Mouse (Mus musculus): ENCODE measurements at regions not wholly inside any gene's neighbourhood (a gene's known extent, or its start where the extent isn't known, plus 50 kb on each side); places are given as distances from the start of the nearest gene placed in this dataset.

DNA sequence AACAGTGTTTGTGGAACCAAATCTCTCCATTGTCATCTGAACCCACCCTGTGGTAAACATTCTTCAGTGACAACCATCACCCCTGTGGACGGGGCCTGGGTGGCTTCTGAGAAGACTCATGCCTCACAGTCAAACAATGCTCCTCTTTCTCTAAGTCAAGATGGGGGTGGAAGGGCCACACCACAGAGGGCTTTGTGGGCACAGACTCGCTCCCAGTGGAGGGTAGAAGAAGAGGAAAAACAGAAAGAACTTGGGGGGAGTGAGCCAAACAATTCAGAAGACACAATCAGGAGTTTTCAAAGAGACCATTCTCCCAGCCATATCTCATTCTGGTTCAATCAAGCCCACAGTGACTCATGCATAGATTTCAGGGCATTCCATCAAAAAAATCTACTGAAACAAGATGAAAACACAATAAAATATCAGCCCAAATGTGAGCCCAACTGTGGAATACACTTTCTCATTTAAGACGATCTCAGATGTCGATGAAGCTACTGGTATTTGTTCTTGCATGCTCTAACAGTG lies 339.7 kb downstream of the Setd4 start:
- TF ChIP-seq CTCF (IDR thresholded peaks at IDR 0.05; ENCODE audit: low read depth, low read length) (no peak), POLR2AphosphoS5 (IDR thresholded peaks at IDR 0.05; ENCODE audit: insufficient replicate concordance, low read depth, low read length) (no peak), TAL1 (conservative IDR thresholded peaks at IDR 0.05; ENCODE audit: low read depth, low read length) (no peak), GATA1 (IDR thresholded peaks at IDR 0.05; ENCODE audit: borderline replicate concordance, low read length) (no peak), GATA2 (IDR thresholded peaks at IDR 0.05; ENCODE audit: borderline replicate concordance, low read depth, low read length) (no peak)
